Mouse (Mus musculus): Measurements from ENCODE around the gene Mapkapk2. TPM values are rescaled to one million over a fixed set of nuclear protein-coding genes. Genes with fewer than 3 reads are reported as not detected.

Mapkapk2 gene
- polyA plus RNA-seq, 1 experiment from 2014 or later = 18.3 TPM

DNA sequence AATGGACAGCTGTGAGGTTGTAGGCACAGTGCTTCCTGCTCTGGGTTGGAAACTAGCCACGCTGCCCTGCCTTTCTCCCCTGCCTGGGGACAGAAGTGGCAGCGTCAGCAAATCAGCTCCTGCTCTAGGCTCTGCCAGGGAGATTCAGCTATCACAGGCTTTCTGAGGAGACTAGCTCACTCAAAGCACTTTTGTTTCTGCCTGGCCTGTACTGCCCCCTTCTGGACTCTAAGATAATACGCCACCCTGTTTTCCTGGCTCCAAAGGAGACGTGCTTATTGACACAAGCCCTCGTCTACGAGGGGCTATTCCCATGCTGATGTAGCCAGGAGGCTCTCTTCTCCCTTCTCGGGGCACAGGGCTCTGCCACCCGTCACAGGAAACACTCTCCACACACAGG, 44.4 kb downstream of the Mapkapk2 start:
- ATAC-seq (peak; percentile 49), DNase-seq (peak; percentile 57)
- WGBS (ENCODE audit: insufficient replicate concordance) = 20% methylated on average over 8 of the region's 8 CpGs
- Histone ChIP-seq H3K36me3 (replicated peaks; ENCODE audit: insufficient read depth, low read length) (peaks cover 50% of the 10 kb centered on the region), H3K27ac (ENCODE audit: low read depth) (no peak overlapping the region), H3K4me2 (ENCODE audit: low read depth, low read length) (no peak overlapping the region), H3K9me3 (ENCODE audit: low read length) (no peaks in the 10 kb centered on the region), H3K4me3 (ENCODE audit: low read depth, low read length) (no peak overlapping the region), H3K9ac (replicated peaks) (no peak overlapping the region), H3K4me1 (ENCODE audit: insufficient read depth) (peaks cover 7% of the 10 kb centered on the region; the same call in 1 of the 2 replicates), H3K27me3 (ENCODE audit: insufficient read depth, low read length) (no peaks in the 10 kb centered on the region)
- peak; percentile 86 for TF ChIP-seq CTCF (IDR thresholded peaks at IDR 0.05; ENCODE audit: low read depth)
- TF ChIP-seq EP300 (IDR thresholded peaks at IDR 0.05; ENCODE audit: low read depth) = no peak

DNA sequence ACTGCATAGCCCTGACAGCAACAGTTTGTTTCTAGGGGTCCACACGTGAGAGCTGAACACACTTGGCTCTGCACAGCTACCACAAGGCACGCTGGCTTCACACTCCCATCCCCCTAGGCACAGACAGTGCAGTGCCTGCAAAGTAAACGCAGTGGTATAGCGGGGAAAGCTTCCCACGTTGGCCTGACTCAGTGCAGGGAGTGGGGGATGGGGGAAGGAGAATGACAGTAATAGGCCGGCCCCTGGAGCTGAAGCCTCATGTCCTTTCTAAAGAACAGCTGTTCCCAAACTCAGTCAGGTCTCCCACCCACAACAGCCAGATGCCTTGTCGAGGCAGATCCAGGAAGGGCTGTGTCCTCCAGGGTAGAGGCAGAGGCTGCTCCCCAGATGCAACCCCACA, 46.6 kb downstream of the Mapkapk2 start:
- no peaks in the 10 kb centered on the region for H3K27me3 ChIP-seq (ENCODE audit: insufficient read depth, low read length)

DNA sequence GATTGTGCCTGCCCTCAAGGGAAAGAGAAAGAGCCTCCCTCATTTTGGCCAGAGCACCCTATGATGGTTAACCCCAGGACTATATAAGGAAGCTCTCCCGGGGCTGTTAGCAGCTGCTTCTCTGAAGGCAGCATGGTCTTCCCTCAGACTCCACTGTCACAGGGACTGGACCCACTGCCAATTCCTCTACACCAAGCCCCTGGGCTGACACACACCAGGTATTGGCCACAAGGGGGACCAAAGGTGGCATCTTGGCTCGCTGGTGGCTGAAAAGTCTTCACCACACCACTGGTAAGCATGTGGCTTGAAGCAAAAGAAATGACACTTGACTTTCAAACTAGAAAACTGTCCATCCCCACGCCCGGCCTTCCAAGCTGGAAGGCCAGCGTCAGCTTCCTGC, 47.0 kb downstream of the Mapkapk2 start:
- Histone ChIP-seq H3K4me2 (ENCODE audit: low read depth, low read length) (no peak overlapping the region), H3K9me3 (ENCODE audit: low read length) (no peaks in the 10 kb centered on the region), H3K36me3 (replicated peaks; ENCODE audit: insufficient read depth, low read length) (peaks cover 24% of the 10 kb centered on the region), H3K9ac (replicated peaks) (no peak overlapping the region), H3K4me3 (ENCODE audit: low read depth, low read length) (no peak overlapping the region), H3K4me1 (ENCODE audit: insufficient read depth) (peaks cover 7% of the 10 kb centered on the region; the same call in 1 of the 2 replicates), H3K27me3 (ENCODE audit: insufficient read depth, low read length) (no peaks in the 10 kb centered on the region), H3K27ac (ENCODE audit: low read depth) (no peak overlapping the region)
- ATAC-seq (no peak), DNase-seq (no peak)
- WGBS (ENCODE audit: insufficient replicate concordance) = 69% methylated on average over 5 of the region's 5 CpGs
- no peak for TF ChIP-seq EP300 (IDR thresholded peaks at IDR 0.05; ENCODE audit: low read depth)
- TF ChIP-seq CTCF (IDR thresholded peaks at IDR 0.05; ENCODE audit: low read depth) = no peak; the same call in 1 of the 2 replicates

More for the DNA sequence above, 46.6 kb downstream of the Mapkapk2 start:
- Histone ChIP-seq H3K4me1 (ENCODE audit: insufficient read depth) (peaks cover 7% of the 10 kb centered on the region; the same call in 1 of the 2 replicates), H3K9ac (replicated peaks) (no peak overlapping the region), H3K36me3 (replicated peaks; ENCODE audit: insufficient read depth, low read length) (peaks cover 29% of the 10 kb centered on the region), H3K27ac (ENCODE audit: low read depth) (no peak overlapping the region), H3K4me3 (ENCODE audit: low read depth, low read length) (no peak overlapping the region), H3K4me2 (ENCODE audit: low read depth, low read length) (no peak overlapping the region), H3K9me3 (ENCODE audit: low read length) (no peaks in the 10 kb centered on the region)
- DNase-seq (no peak), ATAC-seq (no peak)
- TF ChIP-seq EP300 (IDR thresholded peaks at IDR 0.05; ENCODE audit: low read depth) (no peak), CTCF (IDR thresholded peaks at IDR 0.05; ENCODE audit: low read depth) (no peak)
- WGBS (ENCODE audit: insufficient replicate concordance) = 57% methylated on average over 7 of the region's 7 CpGs

DNA sequence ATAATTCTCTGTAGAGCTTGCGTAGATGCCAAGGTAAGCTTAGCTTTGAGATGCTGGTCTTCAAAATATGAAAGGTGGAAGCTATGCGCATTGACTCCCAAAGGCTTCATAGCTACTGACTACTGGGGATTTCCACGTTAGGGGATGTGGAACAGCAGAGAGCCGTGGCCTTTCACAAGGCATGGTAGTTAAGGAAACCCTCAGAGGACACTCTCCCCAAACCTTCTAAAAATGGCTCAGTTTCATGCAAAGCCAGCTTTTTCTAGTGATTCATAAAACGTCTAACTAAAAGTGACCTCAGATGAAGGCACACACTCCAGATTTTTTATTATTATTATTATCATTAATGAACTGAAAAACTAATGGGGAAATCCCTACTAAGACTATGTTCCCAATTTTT, 47.6 kb downstream of the Mapkapk2 start:
- H3K4me2 ChIP-seq (ENCODE audit: low read depth, low read length) = no peak overlapping the region
- no peak overlapping the region for H3K9ac ChIP-seq (replicated peaks)
- peaks cover 18% of the 10 kb centered on the region for H3K36me3 ChIP-seq (replicated peaks; ENCODE audit: insufficient read depth, low read length)
- peaks cover 7% of the 10 kb centered on the region; the same call in 1 of the 2 replicates for H3K4me1 ChIP-seq (ENCODE audit: insufficient read depth)
- H3K9me3 ChIP-seq (ENCODE audit: low read length) = no peaks in the 10 kb centered on the region
- H3K27ac ChIP-seq (ENCODE audit: low read depth) = no peak overlapping the region
- ATAC-seq (no peak), DNase-seq (no peak)
- WGBS (ENCODE audit: insufficient replicate concordance) = 84% methylated on average over 5 of the region's 5 CpGs
- no peaks in the 10 kb centered on the region for H3K27me3 ChIP-seq (ENCODE audit: insufficient read depth, low read length)
- H3K4me3 ChIP-seq (ENCODE audit: low read depth, low read length) = no peak overlapping the region
- TF ChIP-seq CTCF (IDR thresholded peaks at IDR 0.05; ENCODE audit: low read depth) = no peak
- no peak for TF ChIP-seq EP300 (IDR thresholded peaks at IDR 0.05; ENCODE audit: low read depth)

DNA sequence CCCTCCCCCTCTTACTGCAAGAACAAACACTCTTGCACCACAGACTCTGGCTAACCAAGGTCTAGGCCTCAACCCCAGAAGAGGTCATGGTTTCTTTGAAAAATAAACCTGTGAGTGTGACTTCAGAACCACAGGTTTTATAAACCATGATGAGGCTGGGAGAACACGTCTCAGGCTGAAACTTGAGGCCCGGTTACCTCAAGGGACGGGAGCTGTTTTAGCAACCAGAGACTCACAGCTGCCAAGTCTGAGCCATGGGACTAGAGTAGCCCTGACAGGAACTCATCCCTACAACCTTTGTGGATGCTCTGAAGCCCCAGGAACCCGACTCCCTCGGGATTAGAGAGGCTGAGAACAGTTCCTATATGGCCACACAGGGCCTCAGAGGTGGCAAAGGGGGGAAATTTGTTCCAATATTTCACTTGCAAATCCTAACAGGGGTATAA, 48.2 kb downstream of the Mapkapk2 start:
- 76% methylated on average over 5 of the region's 5 CpGs for WGBS (ENCODE audit: insufficient replicate concordance)

DNA sequence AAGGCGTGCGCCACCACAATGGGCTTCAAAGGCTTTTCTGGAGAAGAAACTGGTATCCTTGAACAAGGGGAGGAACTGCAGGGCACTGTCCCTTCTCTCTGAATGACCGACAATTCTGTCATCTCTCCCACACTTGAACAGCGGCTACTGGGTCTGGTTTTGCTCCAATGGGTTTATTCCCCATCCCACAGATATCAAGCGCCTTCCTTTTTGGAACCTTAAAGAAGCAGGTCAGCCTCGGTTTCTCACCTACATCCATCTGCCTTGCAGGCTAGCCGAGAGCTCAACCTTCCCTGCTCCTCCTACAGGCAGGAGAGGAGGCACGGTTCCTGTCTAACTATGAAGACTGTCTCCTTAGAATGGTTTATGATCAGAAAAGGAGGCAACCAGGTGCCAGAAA, 48.7 kb downstream of the Mapkapk2 start:
- no peaks in the 10 kb centered on the region for H3K9me3 ChIP-seq (ENCODE audit: low read length)
- ATAC-seq = no peak
- H3K36me3 ChIP-seq (replicated peaks; ENCODE audit: insufficient read depth, low read length) = peaks cover 7% of the 10 kb centered on the region
- no peak overlapping the region for H3K4me3 ChIP-seq (ENCODE audit: low read depth, low read length)
- H3K27ac ChIP-seq (ENCODE audit: low read depth) = no peak overlapping the region
- WGBS (ENCODE audit: insufficient replicate concordance) = 84% methylated on average over 8 of the region's 8 CpGs
- DNase-seq = no peak
- peaks cover 7% of the 10 kb centered on the region; the same call in 1 of the 2 replicates for H3K4me1 ChIP-seq (ENCODE audit: insufficient read depth)
- H3K4me2 ChIP-seq (ENCODE audit: low read depth, low read length) = no peak overlapping the region
- TF ChIP-seq EP300 (IDR thresholded peaks at IDR 0.05; ENCODE audit: low read depth) (no peak), CTCF (IDR thresholded peaks at IDR 0.05; ENCODE audit: low read depth) (no peak)
- no peak overlapping the region for H3K9ac ChIP-seq (replicated peaks)
- H3K27me3 ChIP-seq (ENCODE audit: insufficient read depth, low read length) = no peaks in the 10 kb centered on the region

More for the DNA sequence above, 48.2 kb downstream of the Mapkapk2 start:
- TF ChIP-seq EP300 (IDR thresholded peaks at IDR 0.05; ENCODE audit: low read depth) = no peak
- no peak for TF ChIP-seq CTCF (IDR thresholded peaks at IDR 0.05; ENCODE audit: low read depth)
- no peak for DNase-seq
- Histone ChIP-seq H3K4me2 (ENCODE audit: low read depth, low read length) (no peak overlapping the region), H3K4me3 (ENCODE audit: low read depth, low read length) (no peak overlapping the region), H3K27ac (ENCODE audit: low read depth) (no peak overlapping the region), H3K36me3 (replicated peaks; ENCODE audit: insufficient read depth, low read length) (peaks cover 12% of the 10 kb centered on the region), H3K9me3 (ENCODE audit: low read length) (no peaks in the 10 kb centered on the region), H3K4me1 (ENCODE audit: insufficient read depth) (peaks cover 7% of the 10 kb centered on the region; the same call in 1 of the 2 replicates), H3K27me3 (ENCODE audit: insufficient read depth, low read length) (no peaks in the 10 kb centered on the region), H3K9ac (replicated peaks) (no peak overlapping the region)
- no peak for ATAC-seq

Measured in liver, postnatal 0 days (tissue).